Mouse (Mus musculus) liver, embryonic 13.5 days (tissue): Measurements from ENCODE around the gene Glg1. TPM values are rescaled to one million over a fixed set of nuclear protein-coding genes. Genes with fewer than 3 reads are reported as not detected.
"Not testable (repeated sequence)": the region's sequence is repeated elsewhere in the genome, so short reads cannot be mapped to it uniquely, and the experiment has no call there.

Source experiments
- ATAC-seq: fragments of 200-750 bp; cut with Nextera tagmentation; 2 replicates; pipeline ENCODE4 v1.8.0; 2017; ENCODE audit warnings: low read depth, mild to moderate bottlenecking, moderate number of reproducible peaks, moderate library complexity
- DNase-seq: peaks from one replicate; pipeline ENCODE4 v3.0.0; 2022
- H3K27ac ChIP-seq: fragments of 300-500 bp; sonication (generic); 2 replicates; pipeline ENCODE4 v1.5.1; 2015; ENCODE audit warnings: moderate library complexity, mild to moderate bottlenecking, inconsistent platforms
- H3K27me3 ChIP-seq: fragments of 300-500 bp; sonication (generic); 2 replicates; pipeline ENCODE4 v1.6.1; 2015; ENCODE audit warnings: mild to moderate bottlenecking, inconsistent platforms
- H3K36me3 ChIP-seq: fragments of 300-500 bp; sonication (generic); 2 replicates; pipeline ENCODE4 v1.6.1; 2015; ENCODE audit warnings: mild to moderate bottlenecking, inconsistent platforms
- H3K4me1 ChIP-seq: fragments of 300-500 bp; sonication (generic); replicated peaks from 2 replicates; pipeline ENCODE4 v1.6.1; 2015; ENCODE audit warnings: inconsistent platforms
- H3K4me2 ChIP-seq: fragments of 300-500 bp; sonication (generic); 2 replicates; pipeline ENCODE4 v1.6.1; 2015; ENCODE audit warnings: inconsistent platforms, mild to moderate bottlenecking, moderate library complexity
- H3K4me3 ChIP-seq: fragments of 300-500 bp; sonication (generic); replicated peaks from 2 replicates; pipeline ENCODE4 v1.5.1; 2015; ENCODE audit warnings: mild to moderate bottlenecking, inconsistent platforms
- H3K9ac ChIP-seq: fragments of 300-500 bp; sonication (generic); 2 replicates; pipeline ENCODE4 v1.6.1; 2015; ENCODE audit warnings: mild to moderate bottlenecking, inconsistent platforms
- H3K9me3 ChIP-seq: fragments of 300-500 bp; sonication (generic); replicated peaks from 2 replicates; pipeline ENCODE4 v1.6.1; 2016; ENCODE audit warnings: inconsistent platforms
- WGBS: fragments of 180-500 bp; shearing (Covaris S2); methylation state at CpG from one replicate; pipeline ENCODE4 v1.1.7; 2015; ENCODE audit not compliant: insufficient replicate concordance; 5-methylcytosine and 5-hydroxymethylcytosine counted together
- polyA plus RNA-seq: library from polyadenylated mRNA; unstranded; fragments of >200 nt; fragmentation: Nextera tagmentation; extraction: Ambion mirVana; gene quantifications from 2 replicates; pipeline ENCODE4 v1.2.1, GENCODE M21; 2015

Gene Glg1
- polyA plus RNA-seq, 1 experiment from 2014 or later: 14.3 TPM

GRCm38 (mm10) chr8:111203341-111203740, 55.7 kb downstream of the Glg1 start:
- Histone ChIP-seq H3K4me3 (no peak overlapping the region), H3K4me1 (no peaks in the 10 kb centered on the region), H3K9me3 (no peaks in the 10 kb centered on the region), H3K4me2 (no peak overlapping the region), H3K9ac (no peak overlapping the region), H3K36me3 (no peaks in the 10 kb centered on the region), H3K27me3 (no peaks in the 10 kb centered on the region), H3K27ac (no peak overlapping the region)
- 59% methylated on average over 2 of the region's 2 CpGs for WGBS
- ATAC-seq (no peak), DNase-seq (no peak)

- no peaks in the 10 kb centered on the region for H3K27me3 ChIP-seq
- 82% methylated on average over 3 of the region's 3 CpGs for WGBS
These were observed 61.0 kb downstream of the Glg1 start for GRCm38 (mm10) chr8:111197966-111198365.

GRCm38 (mm10) chr8:111196181-111196580, 62.8 kb downstream of the Glg1 start:
- Histone ChIP-seq H3K9ac (no peak overlapping the region), H3K27ac (no peak overlapping the region), H3K36me3 (peaks cover 34% of the 10 kb centered on the region), H3K9me3 (no peaks in the 10 kb centered on the region), H3K4me3 (no peak overlapping the region), H3K27me3 (no peaks in the 10 kb centered on the region), H3K4me1 (no peaks in the 10 kb centered on the region), H3K4me2 (no peak overlapping the region)
- DNase-seq (no peak), ATAC-seq (no peak)

More at GRCm38 (mm10) chr8:111197966-111198365, 61.0 kb downstream of the Glg1 start:
- H3K9ac ChIP-seq: no peak overlapping the region
- no peaks in the 10 kb centered on the region for H3K4me1 ChIP-seq
- ATAC-seq (no peak), DNase-seq (no peak)
- no peak overlapping the region for H3K4me3 ChIP-seq
- no peak overlapping the region for H3K27ac ChIP-seq
- H3K36me3 ChIP-seq: peaks cover 25% of the 10 kb centered on the region
- H3K9me3 ChIP-seq: no peaks in the 10 kb centered on the region
- H3K4me2 ChIP-seq: no peak overlapping the region

GRCm38 (mm10) chr8:111188594-111189211, 70.3 kb downstream of the Glg1 start:
- Histone ChIP-seq H3K4me1 (0 out of 2 replicates have a peak, but pooled peaks cover 5% of the 10 kb centered on the region), H3K9me3 (no peaks in the 10 kb centered on the region), H3K27me3 (no peaks in the 10 kb centered on the region), H3K4me3 (no peak overlapping the region), H3K36me3 (peaks cover 28% of the 10 kb centered on the region), H3K4me2 (no peak overlapping the region), H3K9ac (no peak overlapping the region), H3K27ac (0 out of 2 replicates have a peak overlapping the region, but pooled peaks have one; percentile 1)
- ATAC-seq (0 out of 2 replicates have a peak, but pooled peaks have one; percentile 29), DNase-seq (no peak)
- 53% methylated on average over 6 of the region's 6 CpGs for WGBS

- 0 out of 2 replicates have a peak, but pooled peaks cover 5% of the 10 kb centered on the region for H3K4me1 ChIP-seq
- peaks cover 32% of the 10 kb centered on the region for H3K36me3 ChIP-seq
- 84% methylated on average over 7 of the region's 7 CpGs for WGBS
- ATAC-seq (no peak), DNase-seq (no peak)
- no peak overlapping the region for H3K9ac ChIP-seq
- H3K27me3 ChIP-seq: no peaks in the 10 kb centered on the region
- H3K9me3 ChIP-seq: no peaks in the 10 kb centered on the region
- H3K4me3 ChIP-seq: no peak overlapping the region
- H3K4me2 ChIP-seq: no peak overlapping the region
- no peak overlapping the region for H3K27ac ChIP-seq
These were observed 71.5 kb downstream of the Glg1 start for GRCm38 (mm10) chr8:111187470-111187869.

GRCm38 (mm10) chr8:111185472-111185947, 73.5 kb downstream of the Glg1 start:
- Histone ChIP-seq H3K4me1 (0 out of 2 replicates have a peak, but pooled peaks cover 5% of the 10 kb centered on the region), H3K36me3 (peaks cover 37% of the 10 kb centered on the region), H3K27me3 (no peaks in the 10 kb centered on the region), H3K9me3 (no peaks in the 10 kb centered on the region), H3K9ac (no peak overlapping the region), H3K27ac (no peak overlapping the region), H3K4me2 (no peak overlapping the region), H3K4me3 (no peak overlapping the region)
- 73% methylated on average over 4 of the region's 4 CpGs for WGBS
- ATAC-seq (no peak), DNase-seq (no peak)

- H3K36me3 ChIP-seq: peaks cover 69% of the 10 kb centered on the region
- no peaks in the 10 kb centered on the region for H3K9me3 ChIP-seq
- ATAC-seq: no peak
These were observed 87.4 kb downstream of the Glg1 start for GRCm38 (mm10) chr8:111171661-111172060.

GRCm38 (mm10) chr8:111157617-111158016, 101.4 kb downstream of the Glg1 start:
- 52% methylated on average over 14 of the region's 14 CpGs for WGBS
- H3K4me2 ChIP-seq: no peak overlapping the region
- no peaks in the 10 kb centered on the region for H3K27me3 ChIP-seq
- H3K4me1 ChIP-seq: no peaks in the 10 kb centered on the region
- no peak overlapping the region for H3K4me3 ChIP-seq
- H3K27ac ChIP-seq: no peak overlapping the region
- no peaks in the 10 kb centered on the region for H3K9me3 ChIP-seq
- DNase-seq (peak; percentile 21), ATAC-seq (peak; percentile 67)
- H3K36me3 ChIP-seq: peaks cover 65% of the 10 kb centered on the region
- no peak overlapping the region for H3K9ac ChIP-seq

More at GRCm38 (mm10) chr8:111171661-111172060, 87.4 kb downstream of the Glg1 start:
- H3K4me3 ChIP-seq: no peak overlapping the region
- H3K27ac ChIP-seq: no peak overlapping the region
- H3K27me3 ChIP-seq: no peaks in the 10 kb centered on the region
- H3K4me1 ChIP-seq: no peaks in the 10 kb centered on the region
- no peak overlapping the region for H3K9ac ChIP-seq
- 79% methylated on average over 5 of the region's 5 CpGs for WGBS
- H3K4me2 ChIP-seq: no peak overlapping the region
- no peak for DNase-seq

- Histone ChIP-seq H3K4me3 (no peak overlapping the region), H3K4me1 (no peaks in the 10 kb centered on the region), H3K9me3 (no peaks in the 10 kb centered on the region), H3K4me2 (no peak overlapping the region), H3K36me3 (peaks cover 50% of the 10 kb centered on the region), H3K27me3 (no peaks in the 10 kb centered on the region), H3K9ac (no peak overlapping the region), H3K27ac (no peak overlapping the region)
- 85% methylated on average over 8 of the region's 8 CpGs for WGBS
- ATAC-seq (no peak), DNase-seq (no peak)
These were observed 103.1 kb downstream of the Glg1 start for GRCm38 (mm10) chr8:111155721-111156436.

GRCm38 (mm10) chr8:111145460-111146012, 113.5 kb downstream of the Glg1 start:
- H3K27me3 ChIP-seq, H3K9me3 ChIP-seq, H3K27ac ChIP-seq, H3K36me3 ChIP-seq: not testable (repeated sequence)
- H3K4me3 ChIP-seq: peak overlapping the region; percentile 71
- H3K9ac ChIP-seq: peak overlapping the region; percentile 77
- ATAC-seq: peak; percentile 90
- WGBS: under 1% methylated on average over 74 of the region's 74 CpGs
- DNase-seq: peak; percentile 92
- peaks cover 28% of the 10 kb centered on the region for H3K4me1 ChIP-seq
- peak overlapping the region; percentile 96 for H3K4me2 ChIP-seq

- ATAC-seq: peak; percentile 65
- Histone ChIP-seq H3K9ac (peak overlapping the region; percentile 72), H3K4me1 (peaks cover 28% of the 10 kb centered on the region), H3K4me3 (peak overlapping the region; percentile 71), H3K4me2 (peak overlapping the region; percentile 96)
- not testable (repeated sequence) for H3K36me3 ChIP-seq, H3K9me3 ChIP-seq, DNase-seq, H3K27ac ChIP-seq, H3K27me3 ChIP-seq
- under 1% methylated on average over 56 of the region's 63 CpGs for WGBS
These were observed 114.0 kb downstream of the Glg1 start for GRCm38 (mm10) chr8:111144901-111145459.
